Mouse (Mus musculus): ENCODE results near the gene Tmem235. TPM values are rescaled to one million over a fixed set of nuclear protein-coding genes. Genes with fewer than 3 reads are reported as not detected.
A peak's percentile ranks its signal among the peaks of the same experiment; 100 is the strongest.

The Tmem235 gene
- polyA plus RNA-seq, 1 experiment from 2014 or later: not detected

GRCm38 (mm10) chr11:117825333-117826101, 35.0 kb upstream of the Tmem235 start, which contains the start of the genes Afmid and Tk1:
Gene Afmid (plus strand): TSS chr11:117825924.
Gene Tk1 (minus strand): TSS chr11:117826092.
- peaks cover 87% of the 10 kb centered on the region for H3K4me1 ChIP-seq (replicated peaks)
- peak; percentile 19; the same call in 1 of the 2 replicates for ATAC-seq (replicated peaks; ENCODE audit: insufficient number of reproducible peaks, insufficient read depth, low FRiP score, low read depth)

GRCm38 (mm10) chr11:117826164-117826563, 34.4 kb upstream of the Tmem235 start:
- peaks cover 15% of the 10 kb centered on the region; the same call in 1 of the 2 replicates for H3K36me3 ChIP-seq
- no peaks in the 10 kb centered on the region for H3K27me3 ChIP-seq
- no peak for ATAC-seq (replicated peaks; ENCODE audit: insufficient number of reproducible peaks, insufficient read depth, low FRiP score, low read depth)
- peak overlapping the region; percentile 92 for H3K4me2 ChIP-seq
- WGBS: 11% methylated on average over 5 of the region's 5 CpGs
- peaks cover 93% of the 10 kb centered on the region for H3K4me1 ChIP-seq (replicated peaks)
- no peaks in the 10 kb centered on the region for H3K9me3 ChIP-seq (replicated peaks)
- peak overlapping the region; percentile 95 for H3K27ac ChIP-seq
- H3K4me3 ChIP-seq: peak overlapping the region; percentile 65
- H3K9ac ChIP-seq: peak overlapping the region; percentile 73

More at GRCm38 (mm10) chr11:117825333-117826101, 35.0 kb upstream of the Tmem235 start, which contains the start of the genes Afmid and Tk1:
- H3K36me3 ChIP-seq: peaks cover 21% of the 10 kb centered on the region
- peak within 1 kb of the TSS; percentile 92 for H3K4me2 ChIP-seq
- peak within 1 kb of the TSS; percentile 73 for H3K9ac ChIP-seq
- WGBS: under 1% methylated on average over 34 of the region's 34 CpGs
- peak within 1 kb of the TSS; percentile 95 for H3K27ac ChIP-seq
- no peaks in the 10 kb centered on the region for H3K27me3 ChIP-seq
- H3K4me3 ChIP-seq: peak within 1 kb of the TSS; percentile 65
- no peaks in the 10 kb centered on the region for H3K9me3 ChIP-seq (replicated peaks)

GRCm38 (mm10) chr11:117826916-117827315, 33.6 kb upstream of the Tmem235 start:
- H3K4me2 ChIP-seq: peak overlapping the region; percentile 92
- H3K4me3 ChIP-seq: no peak overlapping the region
- H3K27ac ChIP-seq: peak overlapping the region; percentile 95
- H3K27me3 ChIP-seq: no peaks in the 10 kb centered on the region
- H3K36me3 ChIP-seq: peaks cover 8% of the 10 kb centered on the region; the same call in 1 of the 2 replicates
- no peak for ATAC-seq (replicated peaks; ENCODE audit: insufficient number of reproducible peaks, insufficient read depth, low FRiP score, low read depth)
- peaks cover 89% of the 10 kb centered on the region for H3K4me1 ChIP-seq (replicated peaks)
- H3K9me3 ChIP-seq (replicated peaks): no peaks in the 10 kb centered on the region
- H3K9ac ChIP-seq: no peak overlapping the region
- WGBS: 64% methylated on average over 8 of the region's 8 CpGs

- H3K9ac ChIP-seq: peak overlapping the region; percentile 41
- ATAC-seq (replicated peaks; ENCODE audit: insufficient number of reproducible peaks, insufficient read depth, low FRiP score, low read depth): no peak
- H3K4me3 ChIP-seq: peak overlapping the region; percentile 18; the same call in 1 of the 2 replicates
- peaks cover 89% of the 10 kb centered on the region for H3K4me1 ChIP-seq (replicated peaks)
- WGBS: 49% methylated on average over 3 of the region's 3 CpGs
- peak overlapping the region; percentile 92 for H3K4me2 ChIP-seq
- no peaks in the 10 kb centered on the region for H3K27me3 ChIP-seq
- H3K36me3 ChIP-seq: peaks cover 3% of the 10 kb centered on the region; the same call in 1 of the 2 replicates
- H3K27ac ChIP-seq: peak overlapping the region; percentile 95
- no peaks in the 10 kb centered on the region for H3K9me3 ChIP-seq (replicated peaks)
Measured at GRCm38 (mm10) chr11:117827386-117827785, 33.2 kb upstream of the Tmem235 start.

GRCm38 (mm10) chr11:117828149-117828887, 32.2 kb upstream of the Tmem235 start:
- Histone ChIP-seq H3K27ac (peak overlapping the region; percentile 95), H3K4me1 (replicated peaks) (peaks cover 83% of the 10 kb centered on the region), H3K36me3 (no peaks in the 10 kb centered on the region), H3K27me3 (no peaks in the 10 kb centered on the region), H3K4me2 (peak overlapping the region; percentile 92), H3K9me3 (replicated peaks) (no peaks in the 10 kb centered on the region), H3K9ac (peak overlapping the region; percentile 41), H3K4me3 (peak overlapping the region; percentile 18)
- 43% methylated on average over 18 of the region's 18 CpGs for WGBS
- peak; percentile 27; the same call in 1 of the 2 replicates for ATAC-seq (replicated peaks; ENCODE audit: insufficient number of reproducible peaks, insufficient read depth, low FRiP score, low read depth)

GRCm38 (mm10) chr11:117828888-117829604, 31.5 kb upstream of the Tmem235 start:
- 26% methylated on average over 9 of the region's 9 CpGs for WGBS

GRCm38 (mm10) chr11:117829671-117830215, 30.8 kb upstream of the Tmem235 start:
- H3K4me2 ChIP-seq: peak overlapping the region; percentile 92; the same call in 1 of the 2 replicates
- 0 out of 2 replicates have a peak overlapping the region, but pooled peaks have one; percentile 1 for H3K9ac ChIP-seq

More at GRCm38 (mm10) chr11:117828888-117829604, 31.5 kb upstream of the Tmem235 start:
- Histone ChIP-seq H3K9me3 (replicated peaks) (no peaks in the 10 kb centered on the region), H3K27ac (peak overlapping the region; percentile 95), H3K36me3 (no peaks in the 10 kb centered on the region), H3K4me1 (replicated peaks) (peaks cover 76% of the 10 kb centered on the region), H3K9ac (peak overlapping the region; percentile 12), H3K4me2 (peak overlapping the region; percentile 92), H3K4me3 (no peak overlapping the region), H3K27me3 (no peaks in the 10 kb centered on the region)
- 0 out of 2 replicates have a peak, but pooled peaks have one; percentile 30 for ATAC-seq (replicated peaks; ENCODE audit: insufficient number of reproducible peaks, insufficient read depth, low FRiP score, low read depth)

GRCm38 (mm10) chr11:117830401-117830800, 30.2 kb upstream of the Tmem235 start:
- H3K9ac ChIP-seq: 0 out of 2 replicates have a peak overlapping the region, but pooled peaks have one; percentile 1
- WGBS: 56% methylated on average over 9 of the region's 9 CpGs

More at GRCm38 (mm10) chr11:117829671-117830215, 30.8 kb upstream of the Tmem235 start:
- peaks cover 70% of the 10 kb centered on the region for H3K4me1 ChIP-seq (replicated peaks)
- WGBS: 44% methylated on average over 2 of the region's 2 CpGs
- H3K27ac ChIP-seq: peak overlapping the region; percentile 95
- H3K9me3 ChIP-seq (replicated peaks): no peaks in the 10 kb centered on the region
- H3K27me3 ChIP-seq: no peaks in the 10 kb centered on the region
- no peak overlapping the region for H3K4me3 ChIP-seq
- H3K36me3 ChIP-seq: no peaks in the 10 kb centered on the region
- no peak for ATAC-seq (replicated peaks; ENCODE audit: insufficient number of reproducible peaks, insufficient read depth, low FRiP score, low read depth)

GRCm38 (mm10) chr11:117832086-117832969, 28.2 kb upstream of the Tmem235 start:
- Histone ChIP-seq H3K4me1 (replicated peaks) (peaks cover 50% of the 10 kb centered on the region), H3K4me3 (peak overlapping the region; percentile 27), H3K36me3 (no peaks in the 10 kb centered on the region), H3K27ac (no peak overlapping the region), H3K9ac (no peak overlapping the region), H3K27me3 (no peaks in the 10 kb centered on the region), H3K9me3 (replicated peaks) (no peaks in the 10 kb centered on the region), H3K4me2 (peak overlapping the region; percentile 50)
- WGBS: 24% methylated on average over 28 of the region's 28 CpGs
- no peak; the same call in 1 of the 2 replicates for ATAC-seq (replicated peaks; ENCODE audit: insufficient number of reproducible peaks, insufficient read depth, low FRiP score, low read depth)

More at GRCm38 (mm10) chr11:117830401-117830800, 30.2 kb upstream of the Tmem235 start:
- Histone ChIP-seq H3K9me3 (replicated peaks) (no peaks in the 10 kb centered on the region), H3K4me1 (replicated peaks) (peaks cover 64% of the 10 kb centered on the region), H3K27me3 (no peaks in the 10 kb centered on the region), H3K27ac (peak overlapping the region; percentile 95), H3K4me2 (no peak overlapping the region), H3K4me3 (no peak overlapping the region), H3K36me3 (no peaks in the 10 kb centered on the region)
- ATAC-seq (replicated peaks; ENCODE audit: insufficient number of reproducible peaks, insufficient read depth, low FRiP score, low read depth): no peak

Measured in heart, embryonic 15.5 days (tissue).